Mouse (Mus musculus) spleen, postnatal 10 days (tissue): ENCODE data around the gene Tgfb2.

ENCODE experiments used
- DNase-seq, 2 experiments: peaks; one replicate each; pipeline ENCODE4 v3.0.0; 2021 to 2022; ENCODE audit warnings: low spot score in 2 of 2

Tgfb2 gene

DNA sequence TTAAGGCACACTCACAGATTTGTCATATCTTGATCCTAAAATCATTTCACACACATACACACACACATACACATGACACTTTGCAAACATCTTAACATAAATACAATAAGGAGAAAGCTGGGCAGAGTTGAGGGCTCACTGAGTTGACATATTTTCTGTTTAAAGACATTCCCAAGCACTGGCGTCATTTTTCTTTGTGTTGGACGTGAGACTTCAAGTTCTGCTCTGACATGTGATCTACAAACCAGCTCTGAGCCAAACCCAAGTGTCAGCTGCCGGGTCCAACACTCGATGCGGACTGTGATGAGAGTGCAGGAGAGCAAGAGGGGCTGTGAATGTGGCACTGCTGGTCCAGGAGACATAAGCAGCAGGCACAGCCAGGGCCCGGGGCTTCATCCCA lies 123.7 kb downstream of the Tgfb2 start:
- DNase-seq = no peak

DNA sequence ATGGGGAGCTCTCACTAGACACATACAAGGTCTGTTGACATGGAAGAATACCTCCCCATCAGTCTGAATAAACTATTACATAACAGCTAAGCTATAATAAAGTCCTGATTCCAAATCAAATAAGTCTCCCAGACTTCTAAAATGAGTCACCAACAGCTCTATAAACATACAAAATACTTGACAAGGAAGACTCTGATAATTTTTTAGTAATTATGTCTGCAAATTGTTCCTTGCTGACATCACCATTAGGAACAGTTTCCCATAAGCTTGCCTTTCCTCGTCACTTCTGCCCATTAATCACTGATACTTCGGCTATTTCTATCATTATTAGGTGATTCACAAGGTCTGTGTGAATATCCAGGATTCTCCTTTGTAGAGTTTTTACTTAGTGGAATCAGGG lies 124.1 kb downstream of the Tgfb2 start:
- no peak for DNase-seq

DNA sequence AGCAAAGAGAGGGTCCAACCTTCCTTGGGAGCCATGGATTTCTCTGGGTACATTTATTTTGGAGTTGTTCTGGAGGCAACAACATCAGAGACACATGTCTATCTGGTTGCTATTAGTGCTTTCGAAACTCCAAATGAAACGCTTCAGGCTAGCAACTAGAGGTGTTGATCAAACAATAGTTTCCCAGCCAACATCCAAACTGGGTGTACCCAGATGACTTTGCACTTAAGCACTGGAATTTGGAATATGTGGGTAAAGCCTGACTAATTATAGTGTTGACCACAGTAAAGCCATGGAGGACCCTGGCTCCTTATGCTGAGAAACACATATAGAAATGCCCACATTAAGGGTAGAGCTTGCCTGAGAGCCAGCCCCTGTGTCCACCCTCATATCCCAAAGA lies 124.7 kb downstream of the Tgfb2 start:
- DNase-seq = no peak

DNA sequence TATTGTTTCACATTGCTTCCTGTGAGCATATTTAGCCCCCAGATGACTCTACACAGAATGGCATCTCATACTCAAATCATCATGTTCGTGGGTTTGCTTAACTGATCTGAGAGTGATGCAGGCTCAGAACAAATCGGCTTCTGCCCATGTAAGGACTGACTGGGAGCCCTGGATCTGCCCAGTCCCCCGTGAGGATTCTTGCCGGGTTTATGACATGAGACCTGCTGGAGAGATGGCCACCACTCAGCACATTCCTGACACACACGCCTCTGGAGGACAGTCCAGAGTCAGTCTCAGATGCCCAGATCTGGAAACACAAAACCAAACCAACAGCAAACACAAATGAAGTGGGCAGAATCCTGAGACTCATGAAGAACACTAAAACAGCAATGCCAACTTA lies 128.5 kb downstream of the Tgfb2 start:
- DNase-seq = no peak

DNA sequence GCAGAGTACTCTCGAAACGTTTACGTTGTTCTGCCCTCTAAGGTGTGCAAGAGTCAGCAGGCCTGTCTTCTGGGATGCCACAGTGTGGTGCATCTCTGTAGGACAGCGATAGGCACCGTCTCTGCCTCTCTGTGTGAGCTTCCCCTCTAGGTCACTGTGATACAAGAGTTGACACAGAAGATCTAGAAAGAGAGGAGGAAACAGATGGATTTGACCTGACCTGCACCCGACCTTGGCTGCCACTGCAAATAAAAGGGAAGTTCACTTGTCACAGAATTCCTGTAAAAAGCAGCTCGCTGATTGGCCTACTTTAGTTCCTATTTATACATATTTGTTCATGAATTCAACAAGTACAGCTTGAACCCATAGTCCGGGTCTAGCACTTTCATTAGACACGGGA lies 130.2 kb downstream of the Tgfb2 start:
- no peak for DNase-seq

DNA sequence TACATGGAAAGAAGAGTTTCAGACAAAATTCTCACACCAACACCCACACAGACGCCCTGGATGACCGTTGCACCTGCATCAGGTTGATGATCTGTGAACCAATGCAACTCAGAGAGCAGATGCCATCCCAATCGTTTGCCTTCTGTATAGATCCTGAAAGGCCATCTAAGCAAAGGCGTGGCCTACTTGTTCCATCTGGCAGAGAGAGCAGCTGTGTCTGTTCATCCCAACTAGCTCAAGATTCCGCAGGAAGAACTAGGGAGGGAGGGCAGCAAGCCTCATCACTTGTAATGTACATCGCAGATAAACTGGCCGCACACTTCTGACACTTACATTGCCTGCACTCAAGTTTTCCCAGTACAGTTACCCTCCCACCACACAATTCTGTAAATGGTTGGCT lies 130.7 kb downstream of the Tgfb2 start:
- no peak for DNase-seq
